Comparison of ENCODE assay signal across 18 mouse cellular contexts in genomic region chr4:151179639-151180038, GRCm38 (mm10).
DNase-seq lines count a peak whose midpoint lies in the region; ATAC-seq and TF ChIP-seq lines count a peak whose summit lies in the region.
"Had no signal": no experiment of that assay in that cellular context is flagged by ENCODE, and none has a peak within 500 bp of the region (broad histone marks: within the 10 kb centered on the region; RNA-seq: fewer than 3 reads in every experiment).

No protein-coding gene starts in this region.

- peaks cover 4% of the 10 kb centered on the region; the same call in 1 of the 2 replicates for H3K27me3 ChIP-seq in heart, embryonic 14.5 days (ENCODE audit: control insufficient read depth, insufficient read depth, low read length)
- H3K27me3 ChIP-seq in limb, embryonic 13.5 days, result peaks cover 8% of the 10 kb centered on the region; the same call in 1 of the 2 replicates
- no peaks in the 10 kb centered on the region for H3K27me3 ChIP-seq in limb, embryonic 10.5 days (ENCODE audit: low read depth, poor library complexity, severe bottlenecking)
- no peaks in the 10 kb centered on the region for H3K27me3 ChIP-seq in stomach, embryonic 14.5 days (ENCODE audit: control insufficient read depth, insufficient read depth, low read length)
- H3K27me3 ChIP-seq in stomach, postnatal 0 days (ENCODE audit: control insufficient read depth, insufficient read depth, low read length), result no peaks in the 10 kb centered on the region
- H3K27me3 ChIP-seq: embryonic facial prominence, embryonic 15.5 days had no signal

- DNase-seq in heart, postnatal 14 days, result no peak
- no peak for DNase-seq in limb, embryonic 10.5 days (ENCODE audit: low spot score)
- DNase-seq in stomach, postnatal 0 days (ENCODE audit: low spot score), result no peak
- DNase-seq in urinary bladder, postnatal 14 days (ENCODE audit: low spot score), result no peak
- DNase-seq: adrenal gland, adult 2 months; embryo, embryonic 11 days; gastrocnemius, postnatal 36 days; thymus, postnatal 4 days had no signal

- no peaks in the 10 kb centered on the region for H3K36me3 ChIP-seq in heart, embryonic 14.5 days (ENCODE audit: control insufficient read depth, insufficient read depth, low read length)
- H3K36me3 ChIP-seq in limb, embryonic 13.5 days, result no peaks in the 10 kb centered on the region
- no peaks in the 10 kb centered on the region for H3K36me3 ChIP-seq in limb, embryonic 10.5 days
- H3K36me3 ChIP-seq in stomach, embryonic 14.5 days (ENCODE audit: control insufficient read depth, insufficient read depth, low read length), result no peaks in the 10 kb centered on the region
- no peaks in the 10 kb centered on the region for H3K36me3 ChIP-seq in stomach, postnatal 0 days (ENCODE audit: control insufficient read depth, insufficient read depth, low read length)
- H3K36me3 ChIP-seq: embryonic facial prominence, embryonic 15.5 days; forebrain, embryonic 10.5 days; heart, embryonic 12.5 days; liver, embryonic 12.5 days had no signal

- H3K4me1 ChIP-seq in heart, embryonic 14.5 days (ENCODE audit: control insufficient read depth in 2 of 2, insufficient read depth in 2 of 2, low read length in 2 of 2), result peaks cover 15 to 27% of the 10 kb centered on the region in 2 experiments
- H3K4me1 ChIP-seq in limb, embryonic 13.5 days, result peaks cover 32% of the 10 kb centered on the region
- no peaks in the 10 kb centered on the region for H3K4me1 ChIP-seq in limb, embryonic 10.5 days
- H3K4me1 ChIP-seq in stomach, embryonic 14.5 days (ENCODE audit: control insufficient read depth, insufficient read depth, low read length), result peaks cover 27% of the 10 kb centered on the region; the same call in 1 of the 2 replicates
- no peaks in the 10 kb centered on the region for H3K4me1 ChIP-seq in stomach, postnatal 0 days (replicated peaks; ENCODE audit: control insufficient read depth, insufficient read depth)
- H3K4me1 ChIP-seq: liver, embryonic 12.5 days had no signal

- no peak overlapping the region for H3K9ac ChIP-seq in heart, embryonic 14.5 days (ENCODE audit: low read length)
- no peak overlapping the region for H3K9ac ChIP-seq in limb, embryonic 13.5 days
- H3K9ac ChIP-seq in stomach, embryonic 14.5 days (replicated peaks; ENCODE audit: low read depth, low read length), result no peak overlapping the region
- H3K9ac ChIP-seq in stomach, postnatal 0 days (ENCODE audit: low read length), result no peak overlapping the region
- H3K9ac ChIP-seq: embryonic facial prominence, embryonic 15.5 days; heart, embryonic 12.5 days; liver, embryonic 12.5 days had no signal

- no peak overlapping the region for H3K4me2 ChIP-seq in heart, embryonic 14.5 days (ENCODE audit: low read length)
- H3K4me2 ChIP-seq in limb, embryonic 13.5 days (replicated peaks), result peak overlapping the region; percentile 28
- no peak overlapping the region for H3K4me2 ChIP-seq in stomach, embryonic 14.5 days (replicated peaks; ENCODE audit: low read depth, low read length)
- no peak overlapping the region for H3K4me2 ChIP-seq in stomach, postnatal 0 days (replicated peaks; ENCODE audit: low read depth)
- H3K4me2 ChIP-seq: embryonic facial prominence, embryonic 15.5 days; heart, embryonic 12.5 days; liver, embryonic 12.5 days had no signal

- intact Hi-C loops in heart, postnatal 14 days (cut with DNase I), result no loop called here

- no peak for TF ChIP-seq EP300 in stomach, postnatal 0 days (optimal IDR thresholded peaks at IDR 0.05)

- peak overlapping the region; percentile 14 to 45; a peak in 1 of 4 replicates for H3K27ac ChIP-seq in heart, embryonic 14.5 days (replicated peaks in 1 of 2; ENCODE audit: control insufficient read depth in 1 of 2, insufficient read depth in 1 of 2, low read depth in 2 of 2, low read length in 2 of 2)
- peak overlapping the region; percentile 28; the same call in 1 of the 2 replicates for H3K27ac ChIP-seq in limb, embryonic 13.5 days
- H3K27ac ChIP-seq in limb, embryonic 10.5 days, result no peak overlapping the region
- H3K27ac ChIP-seq in stomach, embryonic 14.5 days (ENCODE audit: low read length), result peak overlapping the region; percentile 71
- no peak overlapping the region for H3K27ac ChIP-seq in stomach, postnatal 0 days (replicated peaks)
- H3K27ac ChIP-seq: embryonic facial prominence, embryonic 15.5 days; forebrain, embryonic 10.5 days; liver, embryonic 12.5 days had no signal

- ATAC-seq in heart, embryonic 14.5 days (ENCODE audit: insufficient number of reproducible peaks, insufficient read depth, low FRiP score, low read depth), result no peak
- no peak for ATAC-seq in limb, embryonic 13.5 days (ENCODE audit: low FRiP score, low read depth)
- no peak for ATAC-seq in stomach, embryonic 14.5 days (ENCODE audit: insufficient number of reproducible peaks, insufficient read depth, low FRiP score, low read depth)
- ATAC-seq in stomach, postnatal 0 days (ENCODE audit: low FRiP score, low TSS enrichment), result no peak
- ATAC-seq in granulocyte monocyte progenitor cell, adult 5-6 weeks (replicated peaks; ENCODE audit: poor library complexity, severe bottlenecking), result no peak
- ATAC-seq: inflammation-experienced regulatory T-cells, adult 6 months; liver, embryonic 12.5 days had no signal

- TF ChIP-seq CTCF in stomach, postnatal 0 days (IDR thresholded peaks at IDR 0.05; ENCODE audit: low read depth), result no peak

- no peaks in the 10 kb centered on the region for H3K9me3 ChIP-seq in heart, embryonic 14.5 days (ENCODE audit: control insufficient read depth, low read length)
- H3K9me3 ChIP-seq in limb, embryonic 13.5 days, result no peaks in the 10 kb centered on the region
- no peaks in the 10 kb centered on the region for H3K9me3 ChIP-seq in limb, embryonic 10.5 days (replicated peaks)
- no peaks in the 10 kb centered on the region for H3K9me3 ChIP-seq in stomach, embryonic 14.5 days (ENCODE audit: control insufficient read depth, low read depth, low read length)
- H3K9me3 ChIP-seq in stomach, postnatal 0 days (ENCODE audit: control insufficient read depth, low read length), result no peaks in the 10 kb centered on the region
- H3K9me3 ChIP-seq: embryonic facial prominence, embryonic 15.5 days; forebrain, embryonic 10.5 days; heart, embryonic 12.5 days; liver, embryonic 12.5 days had no signal

- 55% methylated on average over 3 of the region's 3 CpGs for WGBS in heart, embryonic 14.5 days
- WGBS in limb, embryonic 13.5 days, result 51% methylated on average over 3 of the region's 3 CpGs
- WGBS in limb, embryonic 10.5 days, result 63% methylated on average over 3 of the region's 3 CpGs
- 23% methylated on average over 3 of the region's 3 CpGs for WGBS in stomach, embryonic 14.5 days
- WGBS in stomach, postnatal 0 days, result 22% methylated on average over 3 of the region's 3 CpGs

- H3K4me3 ChIP-seq in heart, embryonic 14.5 days (ENCODE audit: control insufficient read depth in 1 of 2, insufficient read depth in 1 of 2, low read depth in 1 of 2, low read length in 2 of 2), result no peak overlapping the region
- no peak overlapping the region for H3K4me3 ChIP-seq in limb, embryonic 13.5 days
- no peak overlapping the region for H3K4me3 ChIP-seq in limb, embryonic 10.5 days
- H3K4me3 ChIP-seq in stomach, embryonic 14.5 days (ENCODE audit: low read depth, low read length), result no peak overlapping the region
- no peak overlapping the region for H3K4me3 ChIP-seq in stomach, postnatal 0 days (ENCODE audit: low read depth, low read length)
- H3K4me3 ChIP-seq: embryonic facial prominence, embryonic 15.5 days; forebrain, embryonic 10.5 days; heart, embryonic 12.5 days; liver, embryonic 12.5 days; myocyte had no signal

Comparison
In these comparisons a context has a peak if more than half of its experiments do, and no peak if none do; other contexts are left out.
1. H3K27ac ChIP-seq: peak in heart, embryonic 14.5 days (2 of 2), limb, embryonic 13.5 days (single experiment) and stomach, embryonic 14.5 days (single experiment); none in limb, embryonic 10.5 days (single experiment) and stomach, postnatal 0 days (single experiment).